Mouse (Mus musculus) CD8-positive naive resting alpha-beta T cell, adult 2 months (primary cell): ENCODE measurements around the gene Olfr1463.

Source experiments
- DNase-seq, 2 experiments: peaks; one replicate each; pipeline ENCODE4 v3.0.0; 2022; ENCODE audit warnings: low read depth in 2 of 2, low spot score in 2 of 2

Gene Olfr1463

DNA sequence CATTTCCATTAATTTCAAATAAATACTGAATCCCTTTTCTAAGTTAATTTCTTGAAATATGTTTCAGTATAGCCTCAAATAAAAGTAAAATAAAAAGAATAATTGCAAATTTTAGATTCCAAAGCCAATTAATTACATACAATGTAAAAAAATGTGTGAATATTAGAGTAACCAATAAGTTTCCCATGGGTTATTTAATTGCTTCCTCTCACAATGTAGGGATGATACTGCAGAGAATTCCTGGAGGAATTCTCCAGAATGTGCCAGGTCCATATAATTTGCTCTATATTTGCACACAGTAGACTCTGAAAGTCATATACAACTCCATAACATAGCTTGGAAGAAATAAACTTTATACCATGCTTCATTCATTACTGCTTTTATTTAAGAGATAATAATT lies at the start of gene Olfr1463:
Gene Olfr1463 (plus strand): TSS at position 301 of the 400 bp plus-strand sequence.
- no peak for DNase-seq

DNA sequence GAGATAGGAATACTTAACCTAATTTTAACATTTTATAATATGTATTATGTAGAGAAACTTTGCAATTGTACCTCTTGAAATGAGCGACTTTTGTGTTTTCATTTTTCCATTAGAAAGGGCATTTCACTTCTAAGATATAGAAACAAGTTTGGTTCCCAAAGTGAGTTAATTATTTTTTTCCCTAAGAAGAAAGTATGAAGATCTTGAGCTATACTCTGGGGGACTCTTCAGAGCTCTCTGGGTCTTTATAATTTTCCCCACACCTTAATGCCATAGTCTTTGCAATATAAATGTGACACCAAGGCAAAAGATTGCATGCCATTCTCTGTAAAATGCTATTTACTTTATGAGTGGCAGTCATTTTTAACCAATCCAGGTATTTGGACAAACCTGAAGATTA lies 45.7 kb upstream of the Olfr1463 start, which contains the start of gene Olfr1462:
Gene Olfr1462 (plus strand): TSS at position 301 of the 400 bp plus-strand sequence.
- no peak for DNase-seq

- no peak for DNase-seq
Measured at GRCm38 (mm10) chr19:13221666-13222065, 9.5 kb upstream of the Olfr1463 start.
